Mouse (Mus musculus): ENCODE measurements around the gene Asic2.

DNA sequence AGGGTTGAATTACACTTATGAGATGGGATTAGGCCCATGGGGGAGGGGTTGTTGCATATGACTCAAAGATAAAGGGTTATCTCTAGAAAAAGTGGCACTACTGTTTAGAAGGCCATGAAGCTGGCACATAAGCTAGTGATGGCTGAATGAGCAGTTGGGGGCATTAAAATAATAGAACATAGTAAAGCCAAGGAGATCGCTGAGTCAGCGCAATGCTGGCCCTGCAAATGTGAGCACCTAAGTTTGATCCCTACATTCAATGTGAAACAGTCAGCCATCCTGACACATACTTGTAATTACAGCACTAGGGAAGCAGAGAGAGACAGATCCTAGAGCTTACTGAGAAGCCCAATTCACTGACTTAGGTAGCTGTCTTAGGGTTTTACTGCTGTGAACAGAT is 562.3 kb downstream of the Asic2 start:
- TF ChIP-seq CTCF (conservative IDR thresholded peaks at IDR 0.05; ENCODE audit: low read length) (no peak), NANOG (IDR thresholded peaks at IDR 0.05; ENCODE audit: borderline replicate concordance, low read length) (no peak), POU5F1 (IDR thresholded peaks at IDR 0.05; ENCODE audit: borderline replicate concordance, low read length) (no peak)

All from E14TG2a.4 (cell line).